Mouse (Mus musculus): ENCODE data around the gene Rex1bd.
A peak's percentile ranks its signal among the peaks of the same experiment; 100 is the strongest.

Gene Rex1bd

GRCm38 (mm10) chr8:70506328-70507026, at the start of gene Rex1bd:
Gene Rex1bd (minus strand): TSS chr8:70506752.
- peak; percentile 92 for DNase-seq

GRCm38 (mm10) chr8:70555079-70555747, 48.7 kb upstream of the Rex1bd start:
- DNase-seq: no peak

GRCm38 (mm10) chr8:70553740-70554139, 47.2 kb upstream of the Rex1bd start:
- DNase-seq: peak; percentile 88

- no peak for DNase-seq
Measured at GRCm38 (mm10) chr8:70552836-70553235, 46.3 kb upstream of the Rex1bd start.

GRCm38 (mm10) chr8:70551558-70552161, 45.1 kb upstream of the Rex1bd start:
- no peak for DNase-seq

- DNase-seq: no peak
Measured at GRCm38 (mm10) chr8:70549412-70550184, 43.0 kb upstream of the Rex1bd start.

- no peak for DNase-seq
Measured at GRCm38 (mm10) chr8:70547762-70548161, 41.2 kb upstream of the Rex1bd start.

GRCm38 (mm10) chr8:70546412-70546811, 39.9 kb upstream of the Rex1bd start:
- no peak for DNase-seq

- DNase-seq: no peak
Measured at GRCm38 (mm10) chr8:70544200-70544687, 37.7 kb upstream of the Rex1bd start.

GRCm38 (mm10) chr8:70541081-70541480, 34.5 kb upstream of the Rex1bd start:
- DNase-seq: no peak

- no peak for DNase-seq
Measured at GRCm38 (mm10) chr8:70540507-70541071, 34.0 kb upstream of the Rex1bd start.

- DNase-seq: peak; percentile 71
Measured at GRCm38 (mm10) chr8:70540013-70540506, 33.5 kb upstream of the Rex1bd start.

- peak; percentile 99 for DNase-seq
Measured at GRCm38 (mm10) chr8:70539077-70539813, 32.7 kb upstream of the Rex1bd start, which contains the start of gene Ell. Gene Ell (plus strand): TSS chr8:70539457.

- peak; percentile 100 for DNase-seq
Measured at GRCm38 (mm10) chr8:70538633-70539076, 32.1 kb upstream of the Rex1bd start.

GRCm38 (mm10) chr8:70538024-70538579, 31.6 kb upstream of the Rex1bd start:
- DNase-seq: peak; percentile 78

GRCm38 (mm10) chr8:70535701-70536100, 29.1 kb upstream of the Rex1bd start:
- no peak for DNase-seq

GRCm38 (mm10) chr8:70535221-70535620, 28.7 kb upstream of the Rex1bd start:
- DNase-seq: no peak

GRCm38 (mm10) chr8:70534281-70534680, 27.7 kb upstream of the Rex1bd start:
- no peak for DNase-seq

GRCm38 (mm10) chr8:70530314-70530713, 23.8 kb upstream of the Rex1bd start:
- DNase-seq: no peak

- no peak for DNase-seq
Measured at GRCm38 (mm10) chr8:70529741-70530161, 23.2 kb upstream of the Rex1bd start.

GRCm38 (mm10) chr8:70529299-70529698, 22.7 kb upstream of the Rex1bd start:
- DNase-seq: no peak

Measured in cerebellum, adult 9-10 months (tissue).